Mouse (Mus musculus) cerebellum, adult 18-20 months (tissue): ENCODE measurements around the gene Col1a1.

Experiments used
- DNase-seq, 2 experiments: peaks; one replicate each; pipeline ENCODE4 v3.0.0; 2021

Col1a1 gene

GRCm38 (mm10) chr11:94997596-94997995 lies 61.6 kb downstream of the Col1a1 start:
- no peak for DNase-seq

- peak; percentile 46 to 58 for DNase-seq
These were observed 62.1 kb downstream of the Col1a1 start for GRCm38 (mm10) chr11:94998041-94998531.

GRCm38 (mm10) chr11:95000128-95000527 lies 64.1 kb downstream of the Col1a1 start:
- DNase-seq: no peak

GRCm38 (mm10) chr11:95000548-95000947 lies 64.5 kb downstream of the Col1a1 start:
- peak; percentile 49 to 55 for DNase-seq

- peak; percentile 86 to 91 for DNase-seq
These were observed 65.0 kb downstream of the Col1a1 start for GRCm38 (mm10) chr11:95001058-95001457.

GRCm38 (mm10) chr11:95001584-95002347 lies 65.7 kb downstream of the Col1a1 start:
- DNase-seq: peak in 1 of 2 experiments; percentile 16
